Mouse (Mus musculus) heart, embryonic 16.5 days (tissue): ENCODE data around the gene Cpne1. TPM values are rescaled to one million over a fixed set of nuclear protein-coding genes. Genes with fewer than 3 reads are reported as not detected.

Experiments used
- polyA plus RNA-seq: library from polyadenylated mRNA; unstranded; fragments of >200 nt; fragmentation: Nextera tagmentation; extraction: Ambion mirVana; gene quantifications from 2 replicates; pipeline ENCODE4 v1.2.1, GENCODE M21; 2015

Cpne1 gene
- polyA plus RNA-seq, 1 experiment from 2014 or later = 27.9 TPM

Other genes starting within 250 kb of the Cpne1 start
- 127 and 129 TPM in 2 replicates for gene Uqcc1, start 181.7 kb downstream of the Cpne1 start, polyA plus RNA-seq
- gene Gm15557, start 171.2 kb downstream of the Cpne1 start, polyA plus RNA-seq = not detected in 2 replicates
- 0.26 and 0.39 TPM in 2 replicates for gene Gdf5, start 166.6 kb downstream of the Cpne1 start, polyA plus RNA-seq
- 6.9 and 9.9 TPM in 2 replicates for gene Cep250, start 155.5 kb downstream of the Cpne1 start, polyA plus RNA-seq
- 0.96 and 1.1 TPM in 2 replicates for gene 6430550D23Rik, start 104.0 kb downstream of the Cpne1 start, polyA plus RNA-seq
- 143 and 162 TPM in 2 replicates for gene Ergic3, start 103.9 kb downstream of the Cpne1 start, polyA plus RNA-seq
- not detected in 2 replicates for gene Fer1l4, start 59.0 kb downstream of the Cpne1 start, polyA plus RNA-seq
- 1.4 and 1.6 TPM in 2 replicates for gene Spag4, start 46.8 kb downstream of the Cpne1 start, polyA plus RNA-seq
- 17.7 and 20.7 TPM in 2 replicates for gene Rbm12, start within 50 bp of the Cpne1 start, polyA plus RNA-seq
- gene Gm28036, start 15.1 kb upstream of the Cpne1 start, polyA plus RNA-seq = 10.8 and 14.1 TPM in 2 replicates
- gene Romo1, start 32.1 kb upstream of the Cpne1 start, polyA plus RNA-seq = 338 and 361 TPM in 2 replicates
- 70.3 and 75.0 TPM in 2 replicates for gene Nfs1, start 32.2 kb upstream of the Cpne1 start, polyA plus RNA-seq
- gene Rbm39, start 68.3 kb upstream of the Cpne1 start, polyA plus RNA-seq = 355 and 375 TPM in 2 replicates
- gene Phf20, start 84.5 kb upstream of the Cpne1 start, polyA plus RNA-seq = 43.0 and 46.5 TPM in 2 replicates
- gene Cnbd2, start 200.3 kb upstream of the Cpne1 start, polyA plus RNA-seq = 2.2 and 2.7 TPM in 2 replicates
- gene Scand1, start 200.7 kb upstream of the Cpne1 start, polyA plus RNA-seq = 45.3 and 48.2 TPM in 2 replicates